Comparison of ENCODE assay signal across 8 mouse cellular contexts in the genomic region with DNA sequence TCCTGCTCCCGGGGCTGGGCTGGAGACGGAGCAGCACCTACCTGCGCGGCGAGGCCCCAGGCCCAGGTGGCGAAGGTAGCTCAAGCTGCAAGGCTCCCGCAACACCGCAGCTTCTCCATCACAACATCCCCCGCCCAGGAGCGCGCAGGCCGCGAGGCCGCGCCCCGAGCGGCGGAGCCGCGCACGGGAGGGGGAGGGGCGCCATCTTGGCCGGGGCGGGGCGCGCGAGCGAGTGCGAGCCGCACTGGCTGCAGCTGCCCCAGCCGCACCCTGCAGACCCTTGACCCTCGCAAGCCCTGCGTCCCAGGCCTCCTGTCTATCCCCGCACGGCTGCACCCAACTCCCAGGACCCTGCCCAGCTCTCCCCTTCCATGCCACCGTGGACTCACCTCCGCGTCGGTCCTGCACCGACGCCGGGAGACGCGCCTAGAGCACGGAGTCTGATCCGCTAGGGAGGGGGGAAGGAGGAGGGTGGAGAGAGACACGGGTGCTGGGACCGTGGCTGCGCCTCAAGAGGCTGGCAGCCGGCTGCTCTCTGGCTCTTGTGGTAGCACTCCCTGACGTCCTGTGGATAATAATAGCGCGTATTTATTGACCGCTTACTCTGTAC. TPM values are rescaled to one million over a fixed set of nuclear protein-coding genes. Genes with fewer than 3 reads are reported as not detected.
DNase-seq lines count a peak whose midpoint lies in the region; ATAC-seq and TF ChIP-seq lines count a peak whose summit lies in the region.

A gene (minus strand): TSS at position 560 of the 610 bp plus-strand sequence.

- H3K4me1 ChIP-seq in hindbrain, embryonic 10.5 days (replicated peaks) = peaks cover 27% of the 10 kb centered on the region
- H3K4me1 ChIP-seq in lung, postnatal 0 days (ENCODE audit: insufficient read depth, low read depth, low read length) = 0 out of 2 replicates have a peak, but pooled peaks cover 5% of the 10 kb centered on the region

- H3K27ac ChIP-seq in hindbrain, embryonic 10.5 days = peak within 1 kb of the TSS; percentile 96
- H3K27ac ChIP-seq in lung, postnatal 0 days (ENCODE audit: low read length) = peak within 1 kb of the TSS; percentile 78

- TF ChIP-seq EP300 in lung, postnatal 0 days (IDR thresholded peaks at IDR 0.05) = no peak

- ATAC-seq in lung, postnatal 0 days = peak; percentile 93

- whole genome bisulfite sequencing in hindbrain, embryonic 10.5 days = under 1% methylated on average over 54 of the region's 54 CpGs
- WGBS in lung, postnatal 0 days = 2% methylated on average over 32 of the region's 54 CpGs

- TF ChIP-seq CTCF in lung, postnatal 0 days (IDR thresholded peaks at IDR 0.05) = peak; percentile 4; the same call in 1 of the 2 replicates

- H3K27me3 ChIP-seq in hindbrain, embryonic 10.5 days (ENCODE audit: insufficient read depth, poor library complexity, severe bottlenecking) = no peaks in the 10 kb centered on the region
- H3K27me3 ChIP-seq in lung, postnatal 0 days (replicated peaks; ENCODE audit: insufficient read depth, low read length) = no peaks in the 10 kb centered on the region

- peak within 1 kb of the TSS; percentile 90 for H3K4me2 ChIP-seq in lung, postnatal 0 days (replicated peaks; ENCODE audit: low read depth, low read length)

- peak within 1 kb of the TSS; percentile 84 for H3K4me3 ChIP-seq in hindbrain, embryonic 10.5 days
- peak within 1 kb of the TSS; percentile 72 for H3K4me3 ChIP-seq in lung, postnatal 0 days (ENCODE audit: low read depth, low read length)

- peak within 1 kb of the TSS; percentile 46 for H3K9ac ChIP-seq in lung, postnatal 0 days (replicated peaks; ENCODE audit: low read depth)

- no peaks in the 10 kb centered on the region for H3K9me3 ChIP-seq in hindbrain, embryonic 10.5 days
- H3K9me3 ChIP-seq in lung, postnatal 0 days (ENCODE audit: low read length) = no peaks in the 10 kb centered on the region

- H3K36me3 ChIP-seq in hindbrain, embryonic 10.5 days = 0 out of 2 replicates have a peak, but pooled peaks cover 6% of the 10 kb centered on the region
- H3K36me3 ChIP-seq in lung, postnatal 0 days (ENCODE audit: insufficient read depth, low read length) = no peaks in the 10 kb centered on the region

- peak; percentile 44 for DNase-seq in T-cell, adult 2 months (ENCODE audit: low spot score)
- peak; percentile 94 to 95 for DNase-seq in cerebellum, postnatal 14 days
- DNase-seq in frontal cortex, postnatal 10 days (ENCODE audit: low spot score in 2 of 2) = peak; percentile 59 to 76
- peak; percentile 86 for DNase-seq in hindbrain, embryonic 10.5 days (ENCODE audit: low spot score)
- peak; percentile 79 to 83 for DNase-seq in layer of hippocampus, postnatal 10 days (ENCODE audit: low spot score in 2 of 2)
- peak; percentile 88 for DNase-seq in lung, postnatal 0 days (ENCODE audit: low spot score)
- peak; percentile 38 for DNase-seq in ovary, postnatal 10 days (ENCODE audit: low spot score)
- peak; percentile 33 to 49 for DNase-seq in thymus, postnatal 10 days (ENCODE audit: low spot score in 2 of 2)

RNA-seq across cellular contexts. Expression of the gene that starts here (rescaled TPM):
- polyA plus RNA-seq in hindbrain, embryonic 10.5 days (2016; fragmentation: Nextera tagmentation; extraction: Ambion mirVana) = 118 and 171 TPM in 2 replicates
- total RNA-seq in layer of hippocampus, postnatal 10 days (2021) = 100 to 1,000 TPM; 350 to 357 TPM
- polyA plus RNA-seq in lung, postnatal 0 days (2015; fragmentation: Nextera tagmentation; extraction: Ambion mirVana) = 71.2 and 77.6 TPM in 2 replicates

Comparison
In these comparisons a context has a peak if more than half of its experiments do, and no peak if none do; other contexts are left out.
1. Peak in every context shown above with its lines: DNase-seq, ATAC-seq, H3K4me3 ChIP-seq and H3K27ac ChIP-seq.
2. DNase-seq: peak in every context shown above with its lines; median percentile 94 in cerebellum, postnatal 14 days; 88 in lung, postnatal 0 days; 86 in hindbrain, embryonic 10.5 days; 81 in layer of hippocampus, postnatal 10 days; 68 in frontal cortex, postnatal 10 days; 44 in T-cell, adult 2 months; 41 in thymus, postnatal 10 days; 38 in ovary, postnatal 10 days.